Comparison of ENCODE assay signal across 29 mouse cellular contexts in genomic region chr6:138071505-138072107, GRCm38 (mm10). TPM values are rescaled to one million over a fixed set of nuclear protein-coding genes. Genes with fewer than 3 reads are reported as not detected.
DNase-seq lines count a peak whose midpoint lies in the region; ATAC-seq and TF ChIP-seq lines count a peak whose summit lies in the region.
"Had no signal": no experiment of that assay in that cellular context is flagged by ENCODE, and none has a peak within 500 bp of the region (broad histone marks: within the 10 kb centered on the region; RNA-seq: fewer than 3 reads in every experiment).

No protein-coding gene starts in this region.

- ATAC-seq in heart, embryonic 11.5 days (replicated peaks; ENCODE audit: insufficient number of reproducible peaks, low FRiP score, low TSS enrichment) = no peak
- peak; percentile 84 for ATAC-seq in megakaryocyte, adult 5-6 weeks (ENCODE audit: poor library complexity, severe bottlenecking)
- no peak for ATAC-seq in hindbrain, embryonic 13.5 days (ENCODE audit: low FRiP score)
- ATAC-seq: forebrain, embryonic 13.5 days; intestine, embryonic 16.5 days had no signal

- no peaks in the 10 kb centered on the region for H3K36me3 ChIP-seq in heart, embryonic 11.5 days (ENCODE audit: control insufficient read depth, insufficient read depth, low read length)
- no peaks in the 10 kb centered on the region for H3K36me3 ChIP-seq in hindbrain, embryonic 13.5 days
- H3K36me3 ChIP-seq: hindbrain, embryonic 15.5 days; limb, embryonic 12.5 days; neural tube, embryonic 12.5 days had no signal

- no peak overlapping the region for H3K9ac ChIP-seq in heart, embryonic 11.5 days (ENCODE audit: low read depth, low read length)
- H3K9ac ChIP-seq in hindbrain, embryonic 13.5 days = no peak overlapping the region
- H3K9ac ChIP-seq: forebrain, embryonic 13.5 days; hindbrain, embryonic 15.5 days; limb, embryonic 12.5 days; neural tube, embryonic 12.5 days had no signal

- no peak for TF ChIP-seq CTCF in bone marrow macrophage, adult 2 months (IDR thresholded peaks at IDR 0.05; ENCODE audit: low read depth, low read length)

- no peaks in the 10 kb centered on the region for H3K4me1 ChIP-seq in heart, embryonic 11.5 days (ENCODE audit: control insufficient read depth, insufficient read depth, low read length)
- H3K4me1 ChIP-seq in bone marrow macrophage, adult 2 months (ENCODE audit: control insufficient read depth, insufficient read depth, low read length) = peaks cover 23% of the 10 kb centered on the region
- no peaks in the 10 kb centered on the region for H3K4me1 ChIP-seq in hindbrain, embryonic 13.5 days (replicated peaks)
- H3K4me1 ChIP-seq: hindbrain, embryonic 15.5 days; neural tube, embryonic 12.5 days had no signal

- 57% methylated on average over 4 of the region's 4 CpGs for WGBS in heart, embryonic 11.5 days (ENCODE audit: insufficient replicate concordance)
- 59% methylated on average over 4 of the region's 4 CpGs for WGBS in hindbrain, embryonic 13.5 days

- no peak for TF ChIP-seq POLR2A in bone marrow macrophage, adult 2 months (IDR thresholded peaks at IDR 0.05; ENCODE audit: borderline replicate concordance, low read depth, low read length)

- DNase-seq in heart, adult 11 months = peak; percentile 76
- peak; percentile 15 for DNase-seq in lung, postnatal 36 days
- no peak for DNase-seq in lung, postnatal 4 days
- no peak for DNase-seq in cerebellum, postnatal 14 days
- DNase-seq: cerebellum, adult 18-20 months; cerebellum, postnatal 36 days; gastrocnemius, postnatal 36 days; heart, postnatal 4 days; kidney, postnatal 25 days; right cerebral cortex, postnatal 14 days; spleen, adult 18-20 months; thymus, postnatal 25 days had no signal

- H3K4me2 ChIP-seq in heart, embryonic 11.5 days = no peak overlapping the region
- H3K4me2 ChIP-seq in hindbrain, embryonic 13.5 days = no peak overlapping the region
- H3K4me2 ChIP-seq: forebrain, embryonic 13.5 days; hindbrain, embryonic 15.5 days; limb, embryonic 12.5 days; neural tube, embryonic 12.5 days had no signal

- H3K4me3 ChIP-seq in heart, embryonic 11.5 days (ENCODE audit: low read depth, low read length) = no peak overlapping the region
- H3K4me3 ChIP-seq in bone marrow macrophage, adult 2 months (ENCODE audit: insufficient read depth, low read length) = no peak overlapping the region
- no peak overlapping the region for H3K4me3 ChIP-seq in hindbrain, embryonic 13.5 days
- H3K4me3 ChIP-seq: forebrain, embryonic 13.5 days; hindbrain, embryonic 15.5 days; layer of hippocampus, adult 2 months; limb, embryonic 12.5 days; neural tube, embryonic 12.5 days had no signal

- no peak overlapping the region for H3K27ac ChIP-seq in heart, embryonic 11.5 days (ENCODE audit: low read depth, low read length)
- H3K27ac ChIP-seq in bone marrow macrophage, adult 2 months (ENCODE audit: insufficient read depth, low read depth, low read length) = peak overlapping the region; percentile 72
- H3K27ac ChIP-seq in hindbrain, embryonic 13.5 days = no peak overlapping the region
- H3K27ac ChIP-seq: forebrain, embryonic 13.5 days; hindbrain, embryonic 15.5 days; layer of hippocampus, adult 2 months; limb, embryonic 12.5 days; macrophage; neural tube, embryonic 12.5 days had no signal

- H3K27me3 ChIP-seq in heart, embryonic 11.5 days (ENCODE audit: control insufficient read depth, insufficient read depth, low read length) = no peaks in the 10 kb centered on the region
- no peaks in the 10 kb centered on the region for H3K27me3 ChIP-seq in hindbrain, embryonic 13.5 days
- H3K27me3 ChIP-seq: forebrain, embryonic 13.5 days; hindbrain, embryonic 15.5 days; limb, embryonic 12.5 days; neural tube, embryonic 12.5 days had no signal

- no peaks in the 10 kb centered on the region for H3K9me3 ChIP-seq in heart, embryonic 11.5 days (replicated peaks; ENCODE audit: control insufficient read depth, low read length)
- H3K9me3 ChIP-seq in hindbrain, embryonic 13.5 days = no peaks in the 10 kb centered on the region
- H3K9me3 ChIP-seq: forebrain, embryonic 13.5 days; hindbrain, embryonic 15.5 days; limb, embryonic 12.5 days; neural tube, embryonic 12.5 days had no signal

RNA-seq across cellular contexts. Expression of gene Slc15a5, which starts 8.1 kb away (rescaled TPM):
- polyA plus RNA-seq in heart, embryonic 11.5 days (2014; fragmentation: Nextera tagmentation; extraction: Ambion mirVana) = 0.33 TPM in 1 of 2 replicates, not detected in the other
- not detected in 2 replicates for polyA plus RNA-seq in bone marrow macrophage, adult 2 months (2012; ENCODE audit: insufficient read depth, insufficient read length, missing spikeins)
- not detected in 2 replicates for total RNA-seq in megakaryocyte, adult 5-6 weeks (2015)
- not detected in 2 replicates for total RNA-seq in megakaryocyte, adult 5-6 weeks (2017)
- 0.10 TPM in 1 of 2 replicates, not detected in the other for polyA plus RNA-seq in hindbrain, embryonic 13.5 days (2015; fragmentation: Nextera tagmentation; extraction: Ambion mirVana)
- total RNA-seq: ES-E14; heart, postnatal 4 days; layer of hippocampus, adult 2 months; left cerebral cortex, postnatal 10 days had no signal
- polyA plus RNA-seq: embryonic facial prominence, embryonic 14.5 days; forebrain, embryonic 13.5 days; heart, embryonic 16.5 days; hindbrain, embryonic 15.5 days; intestine, embryonic 16.5 days; kidney, embryonic 14.5 days; limb, embryonic 12.5 days; liver, embryonic 16.5 days; macrophage had no signal

Comparison
In these comparisons a context has a peak if more than half of its experiments do, and no peak if none do; other contexts are left out.
1. DNase-seq: peak in heart, adult 11 months (single experiment) and lung, postnatal 36 days (single experiment); none in lung, postnatal 4 days (0 of 2) and cerebellum, postnatal 14 days (0 of 2).